Mouse (Mus musculus): Measurements from ENCODE around the gene Smok2a. TPM values are rescaled to one million over a fixed set of nuclear protein-coding genes. Genes with fewer than 3 reads are reported as not detected.
"Not testable (repeated sequence)": the region's sequence is repeated elsewhere in the genome, so short reads cannot be mapped to it uniquely, and the experiment has no call there.

The Smok2a gene
- polyA plus RNA-seq, 1 experiment from 2014 or later = not detected

DNA sequence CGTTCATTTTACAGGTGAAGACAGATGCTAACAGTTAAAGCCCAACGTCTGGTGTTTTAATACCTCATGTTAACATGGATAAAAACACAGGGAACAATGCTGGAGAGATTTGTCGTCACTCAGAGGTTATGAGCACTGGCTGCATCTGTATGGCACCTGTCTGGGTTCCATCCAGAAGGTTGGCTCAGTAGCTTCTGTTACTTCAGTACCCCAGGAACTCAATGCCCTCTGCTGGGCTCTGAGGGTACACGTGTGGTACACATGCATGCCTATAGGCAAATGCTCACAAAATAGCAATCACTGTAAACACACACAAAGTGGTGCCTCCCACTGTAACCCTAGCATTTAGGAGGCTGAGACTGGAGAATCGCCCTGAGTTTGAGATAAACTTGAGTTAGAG lies 33.8 kb downstream of the Smok2a start:
- not testable (repeated sequence) for ATAC-seq; H3K9ac ChIP-seq (replicated peaks; ENCODE audit: low read depth); DNase-seq (ENCODE audit: low spot score); H3K27me3 ChIP-seq (replicated peaks; ENCODE audit: insufficient read depth, low read length); H3K4me3 ChIP-seq (ENCODE audit: low read depth, low read length); H3K4me1 ChIP-seq (ENCODE audit: insufficient read depth, low read depth, low read length); H3K27ac ChIP-seq (ENCODE audit: low read length); H3K4me2 ChIP-seq (replicated peaks; ENCODE audit: low read depth, low read length); H3K9me3 ChIP-seq (ENCODE audit: low read length); H3K36me3 ChIP-seq (ENCODE audit: insufficient read depth, low read length)
- WGBS = 54% methylated on average over 1 of the region's 5 CpGs

Other genes starting within 250 kb of the Smok2a start
- gene Wtap, start 227.0 kb upstream of the Smok2a start, polyA plus RNA-seq (2015; fragmentation: Nextera tagmentation; extraction: Ambion mirVana) = 127 and 131 TPM in 2 replicates
- 195 and 289 TPM in 2 replicates for gene Sod2, start 214.3 kb upstream of the Smok2a start, polyA plus RNA-seq (2015; fragmentation: Nextera tagmentation; extraction: Ambion mirVana)
- gene Gpr31b, start 168.9 kb upstream of the Smok2a start, polyA plus RNA-seq (2015; fragmentation: Nextera tagmentation; extraction: Ambion mirVana) = not detected in 2 replicates
- gene Tcp10b, start 160.1 kb upstream of the Smok2a start, polyA plus RNA-seq (2015; fragmentation: Nextera tagmentation; extraction: Ambion mirVana) = 0.18 and 0.23 TPM in 2 replicates
- not detected in 2 replicates for gene Unc93a, start 89.4 kb upstream of the Smok2a start, polyA plus RNA-seq (2015; fragmentation: Nextera tagmentation; extraction: Ambion mirVana)
- not detected in 2 replicates for gene Smok2b, start 9.1 kb downstream of the Smok2a start, polyA plus RNA-seq (2015; fragmentation: Nextera tagmentation; extraction: Ambion mirVana)
- not detected in 2 replicates for gene Tcp10c, start 133.4 kb downstream of the Smok2a start, polyA plus RNA-seq (2015; fragmentation: Nextera tagmentation; extraction: Ambion mirVana)